Mouse (Mus musculus) hematopoietic stem cell, adult 5-6 weeks (primary cell): ENCODE measurements around the gene Rasgrf1. TPM values are rescaled to one million over a fixed set of nuclear protein-coding genes. Genes with fewer than 3 reads are reported as not detected.
A peak's percentile ranks its signal among the peaks of the same experiment; 100 is the strongest.

ENCODE experiments used
- ATAC-seq, 2 experiments: fragments of 125-278 bp in 1 of 2; replicated peaks in 1 of 2; 2 replicates each; pipeline ENCODE4 v1.8.0; 2016 to 2017; ENCODE audit warnings: inconsistent platforms in 2 of 2, mild to moderate bottlenecking in 2 of 2, moderate number of reproducible peaks in 2 of 2, low read depth in 1 of 2, moderate TSS enrichment in 1 of 2; ENCODE audit not compliant: low FRiP score in 2 of 2, poor library complexity in 2 of 2, severe bottlenecking in 2 of 2, insufficient read depth in 1 of 2, low TSS enrichment in 1 of 2
- total RNA-seq: library from RNA; stranded (forward); fragments of 172-1452, 232-1000 nt; gene quantifications from 2 replicates; pipeline ENCODE4 v1.2.3, GENCODE M21; 2017

Gene Rasgrf1
- total RNA-seq, 1 experiment from 2014 or later: not detected

DNA sequence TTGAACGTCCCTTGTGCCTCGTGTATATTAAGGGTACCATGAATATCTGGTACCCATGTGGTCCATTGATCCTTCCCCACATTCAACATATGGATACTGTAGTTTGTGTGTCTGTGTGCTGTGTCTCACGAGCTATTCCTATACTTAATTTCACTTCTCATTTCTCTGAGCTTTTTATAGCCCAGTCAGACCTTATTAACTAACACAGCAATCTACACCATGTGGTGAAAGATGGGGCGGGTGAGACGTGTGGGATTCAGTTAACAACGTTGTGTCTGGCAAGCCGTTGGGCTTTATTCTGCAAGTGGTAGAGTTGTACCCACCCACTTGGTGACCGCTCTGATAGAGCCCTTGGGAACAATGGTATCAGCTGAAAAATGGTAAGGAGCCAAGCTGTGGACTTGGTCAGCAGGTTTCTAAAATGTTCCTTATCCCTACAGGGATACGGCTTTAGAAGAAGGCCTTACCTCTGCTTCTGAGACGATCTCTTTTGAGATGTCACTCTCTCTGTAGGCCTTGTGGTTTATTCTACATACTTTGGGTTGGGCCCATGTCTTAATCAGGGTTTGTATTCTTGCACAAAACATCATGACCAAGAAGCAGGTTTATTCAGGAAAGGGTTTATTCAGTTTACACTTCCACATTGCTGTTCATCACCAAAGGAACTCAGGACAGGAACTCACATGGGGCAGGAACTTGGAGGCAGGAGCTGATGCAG lies 79.3 kb downstream of the Rasgrf1 start:
- no peak for ATAC-seq

DNA sequence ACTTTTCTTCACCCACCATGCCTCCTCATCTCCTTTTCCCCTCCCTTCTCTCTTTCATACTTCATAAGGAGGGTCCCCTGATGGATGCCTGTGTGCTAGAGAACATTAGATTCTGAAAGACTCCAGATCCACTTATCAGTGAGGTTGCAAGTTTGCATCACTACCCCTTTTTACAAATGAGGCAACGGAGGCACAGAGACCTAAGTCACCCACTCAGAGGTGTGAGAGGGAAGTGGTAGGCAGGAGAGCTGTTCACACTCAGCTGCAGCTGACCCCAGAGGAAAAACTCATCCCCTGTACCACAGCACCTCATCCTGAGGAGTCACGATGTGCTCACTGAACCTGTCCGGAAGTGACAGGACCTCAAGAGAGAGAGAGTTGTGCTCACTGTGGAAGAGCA lies 96.7 kb downstream of the Rasgrf1 start:
- 0 out of 4 replicates have a peak, but pooled peaks of 1 of the 2 experiments have one; percentile 26 for ATAC-seq

DNA sequence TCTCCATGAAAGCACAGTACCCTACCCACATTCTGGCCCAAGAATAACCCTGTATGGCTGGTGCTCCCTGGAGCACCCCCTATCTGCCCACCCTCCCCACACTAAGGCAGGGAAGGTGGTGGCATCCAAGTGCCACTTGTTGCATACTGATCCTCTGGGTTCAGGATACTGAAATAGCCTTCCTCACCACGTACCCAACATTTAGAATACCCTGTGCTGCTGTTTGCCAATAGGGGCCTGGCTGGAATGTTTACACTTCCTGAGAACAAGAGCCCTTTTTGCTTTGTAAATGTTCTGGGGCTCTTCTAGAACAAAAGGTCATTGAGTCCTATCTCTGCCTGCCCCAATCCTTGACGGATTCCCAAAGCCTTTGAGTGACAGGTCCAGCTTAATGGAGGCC lies 97.4 kb downstream of the Rasgrf1 start:
- no peak for ATAC-seq

DNA sequence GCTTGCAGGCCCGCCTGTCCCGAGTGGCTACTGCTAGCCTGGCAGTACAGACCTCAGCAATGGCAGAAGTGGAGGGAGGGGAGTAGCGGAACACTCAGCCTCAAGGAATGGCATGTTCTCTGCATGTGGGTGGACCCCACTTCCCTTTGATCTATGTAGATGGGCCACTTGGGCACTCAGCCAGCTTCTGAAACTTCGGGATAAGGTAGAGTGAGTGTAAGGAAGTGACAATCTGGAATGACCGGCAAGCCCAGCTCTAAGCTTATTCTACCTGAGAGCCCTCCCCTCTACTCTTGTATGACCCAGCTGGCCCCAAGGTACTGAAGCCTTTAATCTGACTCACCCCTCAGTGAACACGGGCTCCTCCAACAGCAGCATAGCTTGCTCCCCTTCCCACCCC lies 98.4 kb downstream of the Rasgrf1 start:
- no peak for ATAC-seq

DNA sequence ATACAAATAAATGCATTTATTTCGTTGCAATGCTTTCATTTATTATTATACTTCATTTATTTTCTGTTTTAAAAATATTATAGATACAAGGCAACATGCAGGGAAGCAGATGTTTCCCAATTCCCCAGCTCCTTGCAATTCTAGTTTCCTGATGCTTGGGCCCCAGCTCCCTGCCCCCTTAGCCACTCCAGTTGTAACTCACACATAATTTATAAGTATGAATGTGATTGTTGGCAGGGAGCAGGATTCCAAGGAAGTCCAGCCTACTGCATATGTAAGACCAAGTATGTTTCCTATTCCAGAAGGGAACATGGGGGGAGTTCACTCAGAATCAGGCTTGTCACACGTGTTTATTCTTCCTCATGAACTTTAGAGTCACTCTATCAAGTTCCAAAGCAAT lies 102.1 kb downstream of the Rasgrf1 start:
- no peak for ATAC-seq

DNA sequence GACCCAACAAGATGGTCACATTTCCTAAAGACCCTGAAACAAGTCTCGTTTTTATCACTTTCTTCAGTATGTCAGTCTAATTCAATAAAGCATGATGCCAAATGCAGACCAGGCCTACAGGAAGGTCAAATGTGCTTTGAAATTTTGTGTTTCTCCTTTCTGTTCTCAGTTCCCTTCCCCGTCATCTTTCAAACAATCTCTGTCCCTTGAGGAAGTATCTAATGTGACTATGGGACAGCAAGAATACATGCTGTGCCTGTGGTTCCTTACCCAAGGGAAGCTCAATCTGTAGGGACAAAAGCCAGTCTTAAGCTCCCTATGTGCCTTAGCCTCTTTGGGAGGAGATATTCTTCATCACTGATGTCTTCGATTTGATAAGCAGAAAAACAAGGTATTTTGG lies 104.9 kb downstream of the Rasgrf1 start:
- no peak for ATAC-seq

DNA sequence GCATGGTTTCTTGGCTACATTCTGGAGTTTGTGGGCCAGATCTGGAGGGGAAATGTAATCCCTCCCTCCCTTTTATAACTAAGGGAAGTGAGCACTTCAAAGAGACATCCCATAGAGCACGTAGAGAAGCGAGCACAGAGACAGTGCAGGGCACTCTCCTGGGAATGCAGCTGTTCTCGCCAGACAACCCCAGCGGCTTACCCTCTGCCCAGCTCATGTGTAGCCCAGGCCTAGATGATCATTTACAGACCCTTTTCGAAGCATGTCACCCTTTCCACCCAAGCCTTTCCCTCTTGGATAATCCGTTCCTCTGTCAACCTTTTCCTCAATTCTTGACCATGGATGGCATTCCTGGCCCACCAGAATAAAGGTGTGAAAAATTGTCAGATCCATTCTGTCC lies 106.5 kb downstream of the Rasgrf1 start:
- no peak for ATAC-seq

DNA sequence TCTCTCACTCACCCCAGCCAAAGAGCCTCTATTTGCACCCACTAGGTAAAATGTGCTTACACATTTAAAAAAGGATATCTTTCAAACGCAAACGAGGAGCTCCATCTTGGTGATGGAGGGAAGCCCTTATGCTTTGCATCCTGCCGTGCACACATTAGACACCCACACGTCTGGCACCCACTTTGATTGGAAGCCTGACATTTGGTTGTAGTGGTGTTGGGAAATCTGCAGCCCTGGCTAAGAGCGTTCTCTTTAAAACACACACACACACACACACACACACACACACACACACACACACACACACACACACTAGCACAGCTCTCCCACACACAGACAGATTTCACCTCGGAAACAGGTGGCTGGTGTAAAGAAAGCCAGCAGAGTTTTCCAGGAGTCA lies 111.2 kb downstream of the Rasgrf1 start:
- no peak for ATAC-seq

DNA sequence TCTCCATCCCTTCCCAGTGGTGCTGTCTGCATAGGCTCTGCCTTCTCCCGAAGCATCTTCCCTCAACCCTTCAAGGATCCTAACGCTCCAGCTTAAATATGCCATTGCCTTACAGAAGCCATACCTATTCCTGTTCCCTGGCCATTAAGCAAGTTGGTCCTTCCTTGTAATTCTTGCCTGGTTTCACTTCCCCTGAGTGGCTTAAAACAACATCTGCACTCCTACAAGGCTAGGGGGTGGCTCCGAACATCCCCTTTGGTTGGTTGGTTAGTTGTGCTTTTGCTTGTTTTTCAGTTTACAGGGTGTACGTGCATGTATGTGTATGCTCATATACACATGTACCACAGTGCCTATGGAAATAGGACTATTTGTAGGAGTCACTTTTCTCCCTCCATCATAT lies 111.7 kb downstream of the Rasgrf1 start:
- peak in 1 of 2 experiments; percentile 43; a peak in 1 of 4 replicates for ATAC-seq

DNA sequence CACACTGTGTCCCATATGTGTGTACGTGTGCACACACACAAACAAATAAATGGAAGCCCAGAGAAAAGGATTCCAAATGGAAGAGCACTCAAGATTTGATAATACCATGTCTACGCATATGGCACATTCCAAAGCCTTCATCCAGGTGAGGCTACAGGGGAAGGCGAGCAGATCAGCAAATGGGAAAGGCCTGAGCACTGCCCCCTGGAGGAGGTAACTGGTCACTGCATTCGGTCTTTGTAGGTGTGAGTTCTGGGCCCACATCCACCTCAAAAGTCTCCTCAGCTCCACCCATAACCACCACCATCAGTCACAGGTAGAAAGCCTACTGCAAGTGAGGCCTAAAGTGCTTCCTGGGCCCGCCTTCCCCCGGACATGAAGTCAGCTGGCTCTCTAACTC lies 118.0 kb downstream of the Rasgrf1 start:
- 0 out of 4 replicates have a peak, but pooled peaks of 1 of the 2 experiments have one; percentile 32 for ATAC-seq

DNA sequence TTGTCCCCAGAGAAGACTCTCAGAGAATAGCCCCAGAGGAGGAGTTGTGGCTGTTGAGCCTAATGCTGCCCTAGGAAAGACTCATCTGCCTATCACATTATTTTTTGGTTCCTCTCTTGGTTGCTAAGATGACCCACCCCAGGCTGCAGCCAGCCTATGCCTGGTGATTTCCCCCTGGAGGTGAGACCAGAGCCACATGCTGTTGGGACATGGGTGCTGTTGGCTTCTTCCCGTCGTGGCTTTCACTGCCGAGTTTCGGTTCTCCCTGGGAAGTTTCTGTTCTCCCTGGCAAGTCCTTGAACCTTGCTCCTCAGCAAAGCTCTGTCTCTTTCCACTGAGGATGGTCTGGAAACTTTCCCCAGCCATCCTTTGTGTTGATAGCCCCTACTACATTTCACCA lies 124.2 kb downstream of the Rasgrf1 start:
- ATAC-seq: peak in 1 of 2 experiments; percentile 62; a peak in 1 of 4 replicates

DNA sequence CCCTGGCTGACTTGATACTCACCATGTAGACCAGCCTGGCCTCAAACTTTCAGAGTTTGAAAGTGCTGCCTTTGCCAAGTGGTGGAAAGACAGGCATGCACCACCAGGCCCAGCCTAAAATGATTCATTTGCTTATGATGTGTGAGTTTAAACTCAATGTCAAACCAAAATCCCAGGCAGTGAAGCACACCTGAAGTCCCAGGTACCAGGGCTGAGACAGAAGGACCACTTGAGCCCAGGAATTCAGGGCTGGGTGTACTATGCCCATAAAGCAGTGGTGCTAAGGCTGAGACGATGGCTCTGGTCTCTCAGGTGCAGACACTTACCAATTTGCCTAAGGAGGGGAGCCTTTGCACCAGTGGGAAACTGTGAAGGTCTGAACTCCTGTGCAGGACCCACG lies 125.5 kb downstream of the Rasgrf1 start:
- no peak for ATAC-seq

DNA sequence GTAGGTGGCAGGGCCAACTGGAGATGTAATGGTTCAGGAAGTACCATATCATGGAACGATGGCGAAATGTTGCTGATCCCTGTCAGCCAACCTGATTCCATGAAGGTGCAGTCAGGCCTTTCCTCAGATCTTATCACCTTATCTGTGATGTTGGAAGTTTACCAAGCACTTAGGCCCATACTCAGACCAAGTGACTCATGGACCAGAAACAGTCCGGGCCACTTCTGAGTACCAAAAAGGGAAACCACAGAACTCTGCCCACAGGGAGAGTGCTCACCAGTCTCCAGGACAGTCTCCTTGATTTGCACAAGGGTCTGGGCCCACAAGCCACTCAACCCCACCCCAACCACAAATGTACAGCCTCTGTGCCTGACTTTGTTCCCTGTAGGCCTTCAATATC lies 126.1 kb downstream of the Rasgrf1 start:
- ATAC-seq: no peak

DNA sequence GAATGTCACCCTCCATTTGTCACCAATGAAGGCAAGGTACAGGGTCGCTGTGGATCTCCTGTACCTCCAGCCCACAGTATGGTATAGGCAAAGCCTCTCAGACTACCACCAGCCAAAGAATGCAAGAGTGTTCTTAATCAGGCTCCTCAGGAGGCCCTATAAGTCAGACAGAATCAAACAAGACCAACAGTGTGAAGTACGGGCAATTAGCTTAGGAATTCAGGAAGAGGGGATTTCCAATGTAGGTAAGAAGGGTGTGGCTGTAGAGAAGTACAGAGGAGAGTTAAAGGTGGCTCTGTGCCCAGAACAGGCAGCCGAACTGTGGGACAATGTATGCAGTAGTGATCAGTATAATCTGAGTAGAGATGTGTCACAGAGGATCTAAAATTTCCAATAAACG lies 126.6 kb downstream of the Rasgrf1 start:
- no peak for ATAC-seq

DNA sequence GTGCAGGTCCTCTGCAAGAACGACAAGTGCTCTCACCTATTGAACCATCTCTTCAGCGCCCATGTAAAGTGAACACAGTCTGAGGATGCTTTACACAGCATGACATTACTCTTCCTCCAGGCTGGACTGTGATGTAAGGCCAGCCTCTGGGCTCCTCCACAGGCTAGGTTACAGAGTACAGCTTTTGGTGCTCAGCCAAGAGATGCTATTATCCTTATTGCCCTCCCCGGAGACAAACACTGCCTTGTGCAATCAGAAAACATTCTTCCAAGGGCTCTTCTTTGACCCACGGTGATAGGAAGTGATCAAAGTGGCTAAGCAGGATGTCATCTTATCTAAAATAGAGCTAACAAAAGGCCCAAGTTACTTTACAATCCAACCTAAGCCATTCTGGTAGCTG lies 128.8 kb downstream of the Rasgrf1 start:
- no peak for ATAC-seq

DNA sequence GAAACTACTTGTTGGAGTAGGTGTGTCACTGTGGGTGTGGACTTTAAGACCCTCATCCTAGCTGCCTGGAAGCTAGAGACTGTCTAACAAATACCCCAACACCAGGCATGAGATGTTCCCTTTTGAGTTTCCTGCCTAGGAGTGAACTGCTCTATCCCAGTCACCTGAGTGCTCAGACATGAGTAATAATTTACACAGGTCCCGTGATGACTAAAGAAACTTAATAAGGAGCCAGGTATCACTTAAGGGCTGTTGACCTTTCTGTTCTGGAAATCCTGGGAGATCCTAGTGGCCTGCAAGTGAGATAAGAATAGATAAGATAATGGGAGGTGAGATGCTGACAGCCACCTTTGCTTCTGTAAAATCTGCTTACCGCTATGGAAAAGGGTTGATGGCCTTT lies 131.2 kb downstream of the Rasgrf1 start:
- no peak for ATAC-seq

DNA sequence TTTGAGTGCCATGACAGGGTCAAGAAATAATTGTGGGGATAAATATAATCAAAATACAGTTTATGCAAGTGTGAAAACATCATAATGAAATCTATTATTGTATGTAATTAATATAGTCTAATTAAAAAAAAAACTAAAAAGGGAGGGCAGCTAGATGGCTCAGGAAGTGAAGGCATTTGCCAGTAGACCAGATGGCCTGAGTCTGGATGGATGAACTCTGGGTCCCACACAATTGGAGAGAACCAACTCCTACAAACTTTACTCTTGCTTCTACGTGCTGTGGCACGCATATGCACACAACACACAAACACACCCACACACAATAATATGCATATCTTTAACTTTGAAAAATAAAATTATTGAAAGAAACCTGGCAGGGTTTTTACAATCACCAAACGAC lies 131.8 kb downstream of the Rasgrf1 start:
- ATAC-seq: no peak

DNA sequence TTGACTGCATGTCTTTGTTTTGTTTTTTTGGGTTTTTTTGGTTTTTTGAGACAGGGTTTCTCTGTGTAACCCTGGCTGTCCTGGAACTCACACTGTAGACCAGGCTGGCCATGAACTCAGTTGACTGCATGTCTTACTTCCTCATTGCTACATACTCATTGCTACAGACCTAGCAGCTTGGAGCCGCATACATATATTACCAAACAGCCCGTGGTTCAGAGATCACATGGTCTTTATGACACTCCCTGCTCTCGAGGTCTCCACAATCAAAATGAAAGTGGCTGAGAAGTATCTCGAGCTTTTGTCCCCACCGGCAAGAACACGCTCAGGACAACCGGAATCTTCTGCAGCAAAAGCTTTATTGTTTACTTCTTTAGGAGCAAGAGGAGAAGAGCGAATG lies 133.2 kb downstream of the Rasgrf1 start:
- peak; percentile 75 to 94; a peak in 3 of 4 replicates for ATAC-seq

DNA sequence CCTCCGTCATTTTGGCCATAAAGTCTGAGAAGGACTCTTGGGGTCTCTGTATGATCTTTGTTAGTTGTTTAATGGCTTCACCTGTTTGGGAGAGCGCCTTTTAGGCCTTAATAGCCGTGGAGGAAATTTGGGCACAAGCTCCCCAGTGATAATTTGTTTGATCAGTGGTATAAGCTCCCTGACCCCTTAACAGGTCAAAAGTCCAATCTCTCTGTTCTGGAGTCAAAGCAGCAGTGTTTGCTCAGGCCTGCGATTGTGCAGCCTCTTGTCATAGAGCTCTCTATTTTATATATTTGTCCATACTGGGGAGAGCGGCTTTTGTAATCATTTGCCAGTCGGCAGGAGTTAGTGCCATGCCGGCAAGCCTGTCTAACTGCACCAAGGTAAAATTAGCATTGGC lies 135.5 kb downstream of the Rasgrf1 start:
- no peak for ATAC-seq
